Mouse (Mus musculus) kidney, postnatal 0 days (tissue): ENCODE measurements around the gene Ttll1. TPM values are rescaled to one million over a fixed set of nuclear protein-coding genes. Genes with fewer than 3 reads are reported as not detected.

ENCODE experiments used
- ATAC-seq: fragments of 200-750 bp; cut with Nextera tagmentation; replicated peaks from 2 replicates; pipeline ENCODE4 v1.8.0; 2017; ENCODE audit warnings: low read depth, moderate number of reproducible peaks, moderate TSS enrichment, moderate library complexity; ENCODE audit not compliant: low FRiP score
- DNase-seq: peaks from one replicate; pipeline ENCODE4 v3.0.0-alpha.2; 2016; ENCODE audit warnings: low spot score
- H3K27ac ChIP-seq: fragments of 300-500 bp; sonication (generic); 2 replicates; pipeline ENCODE4 v1.5.1; 2014; ENCODE audit warnings: mild to moderate bottlenecking
- H3K27me3 ChIP-seq: fragments of 300-500 bp; sonication (generic); 2 replicates; pipeline ENCODE4 v1.6.1; 2014; ENCODE audit warnings: low read length, mixed read lengths; ENCODE audit not compliant: insufficient read depth
- H3K36me3 ChIP-seq: fragments of 300-500 bp; sonication (generic); 2 replicates; pipeline ENCODE4 v1.6.1; 2014; ENCODE audit warnings: low read length, mixed read lengths; ENCODE audit not compliant: insufficient read depth
- H3K4me1 ChIP-seq: fragments of 300-500 bp; sonication (generic); replicated peaks from 2 replicates; pipeline ENCODE4 v1.6.1; 2014; ENCODE audit warnings: antibody characterized with exemption, low read length, mixed read lengths; ENCODE audit not compliant: insufficient read depth
- H3K4me2 ChIP-seq: fragments of 300-500 bp; sonication (generic); 2 replicates; pipeline ENCODE4 v1.6.1; 2014; ENCODE audit warnings: mild to moderate bottlenecking, low read length, moderate library complexity, mixed read lengths
- H3K4me3 ChIP-seq: fragments of 300-500 bp; sonication (generic); replicated peaks from 2 replicates; pipeline ENCODE4 v1.5.1; 2014; ENCODE audit warnings: low read depth, low read length
- H3K9ac ChIP-seq: fragments of 300-500 bp; sonication (generic); 2 replicates; pipeline ENCODE4 v1.6.1; 2014; ENCODE audit warnings: low read depth, low read length
- H3K9me3 ChIP-seq: fragments of 300-500 bp; sonication (generic); replicated peaks from 2 replicates; pipeline ENCODE4 v1.6.1; 2016; ENCODE audit warnings: low read length, inconsistent platforms, mixed read lengths
- CTCF ChIP-seq: IDR thresholded peaks from 2 replicates; pipeline ENCODE4 v1.5.1; 2016; ENCODE audit warnings: antibody characterized with exemption, low read depth, mild to moderate bottlenecking, moderate library complexity
- WGBS: fragments of 180-500 bp; shearing (Covaris S2); extraction: QIAGEN DNeasy Blood & Tissue Kit; methylation state at CpG from one replicate; pipeline ENCODE4 v1.1.7; 2014; 5-methylcytosine and 5-hydroxymethylcytosine counted together
- polyA plus RNA-seq: library from polyadenylated mRNA; unstranded; fragments of >200 nt; fragmentation: Nextera tagmentation; extraction: Ambion mirVana; gene quantifications from 2 replicates; pipeline ENCODE4 v1.2.1, GENCODE M21; 2015

Gene Ttll1
- polyA plus RNA-seq, 1 experiment from 2014 or later: 16.6 TPM

DNA sequence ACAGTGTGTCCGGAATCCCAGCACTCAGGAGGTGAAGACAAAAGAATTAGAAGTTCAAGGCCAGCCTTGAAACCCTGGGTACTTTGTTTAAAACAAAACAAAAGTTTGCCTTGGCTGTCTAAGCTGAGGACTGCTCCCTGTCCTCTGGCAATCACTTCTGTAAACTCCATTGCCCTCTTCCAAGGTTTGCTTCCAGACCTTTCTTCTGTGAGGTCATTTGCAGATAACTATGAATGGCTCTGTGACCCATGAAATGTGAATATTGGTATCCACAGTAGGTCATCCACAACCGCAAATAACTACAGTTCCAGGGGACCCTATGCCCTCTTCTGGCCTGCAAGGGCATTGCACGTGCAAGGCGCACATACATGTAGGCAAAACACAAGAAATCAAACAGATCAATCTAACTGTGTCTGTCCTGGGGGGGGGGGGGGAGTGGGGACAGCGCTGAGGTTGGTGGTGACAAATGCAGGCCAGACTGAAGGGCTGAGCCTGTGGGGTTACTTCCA is 21.3 kb upstream of the Ttll1 start:
- Histone ChIP-seq H3K9ac (no peak overlapping the region), H3K36me3 (no peaks in the 10 kb centered on the region), H3K27me3 (no peaks in the 10 kb centered on the region), H3K4me1 (peaks cover 15% of the 10 kb centered on the region; the same call in 1 of the 2 replicates), H3K4me3 (no peak overlapping the region), H3K4me2 (no peak overlapping the region), H3K9me3 (no peaks in the 10 kb centered on the region), H3K27ac (no peak overlapping the region)
- ATAC-seq (no peak), DNase-seq (no peak)
- WGBS: 82% methylated on average over 5 of the region's 5 CpGs
- TF ChIP-seq CTCF: peak; percentile 54

- H3K27ac ChIP-seq: peak overlapping the region; percentile 82
- DNase-seq (no peak), ATAC-seq (peak; percentile 4; the same call in 1 of the 2 replicates)
- no peaks in the 10 kb centered on the region for H3K9me3 ChIP-seq
- peak overlapping the region; percentile 18; the same call in 1 of the 2 replicates for H3K4me2 ChIP-seq
- H3K36me3 ChIP-seq: no peaks in the 10 kb centered on the region
- 49% methylated on average over 6 of the region's 6 CpGs for WGBS
- H3K9ac ChIP-seq: no peak overlapping the region
- H3K4me3 ChIP-seq: no peak overlapping the region
- peaks cover 21% of the 10 kb centered on the region; the same call in 1 of the 2 replicates for H3K4me1 ChIP-seq
- no peaks in the 10 kb centered on the region for H3K27me3 ChIP-seq
- TF ChIP-seq CTCF: no peak
Observed at GRCm38 (mm10) chr15:83530688-83531087, 20.0 kb upstream of the Ttll1 start.

GRCm38 (mm10) chr15:83530233-83530632 is 19.5 kb upstream of the Ttll1 start:
- H3K36me3 ChIP-seq: no peaks in the 10 kb centered on the region
- H3K9ac ChIP-seq: no peak overlapping the region
- 25% methylated on average over 9 of the region's 9 CpGs for WGBS
- no peaks in the 10 kb centered on the region for H3K9me3 ChIP-seq
- H3K4me2 ChIP-seq: peak overlapping the region; percentile 18
- peak overlapping the region; percentile 82 for H3K27ac ChIP-seq
- DNase-seq (peak; percentile 71), ATAC-seq (peak; percentile 36)
- H3K4me1 ChIP-seq: peaks cover 21% of the 10 kb centered on the region; the same call in 1 of the 2 replicates
- no peaks in the 10 kb centered on the region for H3K27me3 ChIP-seq
- TF ChIP-seq CTCF: no peak
- H3K4me3 ChIP-seq: no peak overlapping the region

GRCm38 (mm10) chr15:83529765-83530164 is 19.1 kb upstream of the Ttll1 start:
- no peak for ATAC-seq
- H3K4me1 ChIP-seq: peaks cover 21% of the 10 kb centered on the region; the same call in 1 of the 2 replicates
- H3K27me3 ChIP-seq: no peaks in the 10 kb centered on the region
- no peak for TF ChIP-seq CTCF
- peak overlapping the region; percentile 18; the same call in 1 of the 2 replicates for H3K4me2 ChIP-seq
- no peak overlapping the region for H3K4me3 ChIP-seq
- no peak overlapping the region for H3K9ac ChIP-seq
- peak overlapping the region; percentile 82; the same call in 1 of the 2 replicates for H3K27ac ChIP-seq
- 71% methylated on average over 5 of the region's 5 CpGs for WGBS
- H3K9me3 ChIP-seq: no peaks in the 10 kb centered on the region
- no peak for DNase-seq
- no peaks in the 10 kb centered on the region for H3K36me3 ChIP-seq

DNA sequence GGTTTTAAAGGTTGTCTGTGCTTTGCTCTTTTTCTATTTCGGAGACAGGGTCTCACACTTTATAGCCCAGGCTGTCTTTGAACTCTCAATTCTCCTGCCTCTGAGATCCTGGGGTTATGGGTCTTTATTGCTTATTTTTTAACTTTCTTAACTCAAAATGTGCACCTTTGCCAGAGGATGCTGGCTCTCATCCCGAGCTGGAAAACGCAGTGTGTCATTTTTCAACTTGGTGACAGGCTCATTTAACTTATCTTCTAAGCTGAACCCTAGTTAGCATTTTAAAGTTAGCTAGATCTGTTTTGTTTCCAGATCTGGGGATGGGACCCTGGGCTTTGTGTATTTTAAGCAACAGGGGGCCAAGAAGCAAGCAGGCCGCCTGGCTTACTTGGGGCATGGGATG is 18.2 kb upstream of the Ttll1 start:
- no peak for TF ChIP-seq CTCF
- Histone ChIP-seq H3K4me2 (no peak overlapping the region), H3K27ac (no peak overlapping the region), H3K9ac (no peak overlapping the region), H3K4me3 (no peak overlapping the region), H3K27me3 (no peaks in the 10 kb centered on the region), H3K9me3 (no peaks in the 10 kb centered on the region), H3K36me3 (no peaks in the 10 kb centered on the region), H3K4me1 (peaks cover 21% of the 10 kb centered on the region; the same call in 1 of the 2 replicates)
- DNase-seq: no peak
- 62% methylated on average over 4 of the region's 4 CpGs for WGBS
- no peak for ATAC-seq

GRCm38 (mm10) chr15:83527747-83528146 is 17.1 kb upstream of the Ttll1 start:
- Histone ChIP-seq H3K4me2 (peak overlapping the region; percentile 93), H3K27ac (no peak overlapping the region), H3K9ac (no peak overlapping the region), H3K27me3 (no peaks in the 10 kb centered on the region), H3K4me1 (peaks cover 21% of the 10 kb centered on the region; the same call in 1 of the 2 replicates), H3K36me3 (no peaks in the 10 kb centered on the region), H3K9me3 (no peaks in the 10 kb centered on the region), H3K4me3 (no peak overlapping the region; the same call in 1 of the 2 replicates)
- ATAC-seq (no peak), DNase-seq (no peak)
- TF ChIP-seq CTCF: no peak
- WGBS: 73% methylated on average over 2 of the region's 2 CpGs

GRCm38 (mm10) chr15:83527092-83527437 is 16.4 kb upstream of the Ttll1 start:
- peak overlapping the region; percentile 51 for H3K4me3 ChIP-seq
- no peak for DNase-seq
- H3K27ac ChIP-seq: no peak overlapping the region
- no peaks in the 10 kb centered on the region for H3K9me3 ChIP-seq
- H3K27me3 ChIP-seq: no peaks in the 10 kb centered on the region
- WGBS: 1% methylated on average over 26 of the region's 26 CpGs
- no peak for TF ChIP-seq CTCF
- H3K4me1 ChIP-seq: peaks cover 21% of the 10 kb centered on the region; the same call in 1 of the 2 replicates
- H3K36me3 ChIP-seq: no peaks in the 10 kb centered on the region
- no peak for ATAC-seq
- H3K4me2 ChIP-seq: peak overlapping the region; percentile 93
- H3K9ac ChIP-seq: peak overlapping the region; percentile 56
